Mouse (Mus musculus): Measurements from ENCODE around the gene Birc2. TPM values are rescaled to one million over a fixed set of nuclear protein-coding genes. Genes with fewer than 3 reads are reported as not detected.

Birc2 gene
- 9.6 and 11.1 TPM in 2 replicates for polyA plus RNA-seq (2012; rRNA removed)

DNA sequence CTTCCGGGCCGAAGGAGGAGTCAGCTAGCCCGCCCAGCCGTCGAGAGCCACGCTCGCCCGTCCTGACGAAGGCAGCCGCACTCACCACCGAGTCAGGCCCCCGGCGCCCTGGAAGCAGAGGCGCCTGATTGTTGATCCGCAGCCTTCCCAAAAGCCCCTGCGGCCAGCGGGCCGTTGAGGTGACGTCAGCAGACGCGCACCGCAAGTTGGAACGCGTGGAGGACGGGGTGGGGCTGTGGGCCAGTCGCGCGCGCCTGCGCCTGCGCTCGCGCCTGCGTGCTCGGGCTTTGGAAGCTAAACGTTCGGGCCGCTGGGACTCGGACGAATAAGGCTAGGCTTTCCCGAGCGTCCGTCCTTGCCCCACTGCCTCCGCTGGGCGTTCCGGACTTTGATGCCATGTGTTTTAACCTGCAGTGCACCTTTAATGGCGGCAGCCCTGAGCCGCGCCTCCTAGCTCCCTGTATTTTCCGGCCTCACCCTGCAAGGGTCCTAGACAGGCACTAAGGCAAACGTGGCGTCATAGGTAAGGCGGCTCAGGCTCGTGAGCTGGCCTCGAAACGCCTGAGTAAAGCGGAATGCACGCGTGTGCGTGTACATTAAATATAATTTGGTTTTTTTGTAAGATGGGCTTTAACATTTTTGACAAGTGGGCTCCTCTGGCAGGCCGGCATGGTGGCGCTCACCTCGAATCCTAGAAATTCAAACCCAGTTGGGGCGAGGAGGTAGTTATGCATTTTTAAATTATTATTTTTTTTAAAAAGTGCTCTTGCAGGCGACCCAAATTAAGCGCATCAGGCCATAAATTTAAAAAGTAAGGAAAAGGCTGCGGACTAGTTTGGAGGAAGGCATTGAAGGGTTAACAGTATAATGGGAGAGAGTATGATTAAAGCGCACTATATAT, at the start of gene Birc2:
TSS of gene Birc2 (minus strand) at position 160 of the 901 bp plus-strand sequence.

DNA sequence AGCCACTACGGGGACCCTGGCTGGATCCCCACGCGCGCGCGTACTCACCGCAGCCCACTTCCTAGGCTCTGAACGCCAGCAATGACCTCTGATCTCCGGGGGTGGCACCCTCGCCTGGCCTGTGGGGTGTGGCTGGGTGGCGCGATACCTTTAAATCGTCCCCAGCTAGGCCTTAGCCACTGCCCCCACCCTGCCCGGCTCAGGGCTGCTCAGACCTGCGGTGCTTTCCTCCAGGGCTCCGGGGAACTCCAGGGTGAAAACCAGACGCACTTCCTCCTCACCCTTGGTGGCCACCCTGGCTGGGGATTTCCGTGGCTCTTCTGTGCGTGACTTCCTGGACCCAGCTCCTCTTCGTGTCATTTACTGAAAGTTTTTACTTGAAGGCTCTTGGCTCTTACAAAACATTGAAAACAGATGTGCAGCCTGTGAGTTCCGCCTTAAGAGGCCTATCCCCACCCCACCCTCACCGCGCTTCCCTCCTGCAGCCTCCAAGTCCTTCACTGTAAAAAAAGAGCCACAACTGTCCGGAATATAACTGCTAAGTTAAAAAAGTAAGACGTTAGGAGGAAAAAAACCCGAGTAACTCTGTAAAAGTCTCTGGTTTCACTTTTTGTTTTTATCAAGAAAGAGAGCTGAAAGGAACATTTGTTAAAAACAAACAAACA, 36.0 kb upstream of the Birc2 start, which contains the start of gene Birc3:
TSS of gene Birc3 (minus strand) at position 412 of the 665 bp plus-strand sequence.

Other genes starting within 250 kb of the Birc2 start
- not detected in 2 replicates for gene Mmp20, start 208.8 kb downstream of the Birc2 start, polyA plus RNA-seq (2012; rRNA removed)
- not detected in 2 replicates for gene Mmp7, start 145.0 kb downstream of the Birc2 start, polyA plus RNA-seq (2012; rRNA removed)
- gene Tmem123, start 73.0 kb downstream of the Birc2 start, polyA plus RNA-seq (2012; rRNA removed): 23.5 and 26.9 TPM in 2 replicates
- gene Birc3, start 36.1 kb upstream of the Birc2 start, polyA plus RNA-seq (2012; rRNA removed): 5.0 and 5.8 TPM in 2 replicates
- gene Yap1, start 167.5 kb upstream of the Birc2 start, polyA plus RNA-seq (2012; rRNA removed): 4.1 and 4.6 TPM in 2 replicates
- 0.50 and 0.63 TPM in 2 replicates for gene Cfap300, start 205.8 kb upstream of the Birc2 start, polyA plus RNA-seq (2012; rRNA removed)

Data from liver, embryonic 14 days (tissue).